Mouse (Mus musculus) brain, embryonic 14.5 days (tissue): ENCODE measurements at regions not wholly inside any gene's neighbourhood (a gene's known extent, or its start where the extent isn't known, plus 50 kb on each side); places are given as distances from the start of the nearest gene placed in this dataset.

ENCODE experiments used
- DNase-seq: peaks from one replicate; pipeline ENCODE4 v3.0.0-alpha.2; 2011; ENCODE audit warnings: low read depth
- CTCF ChIP-seq: fragments of 200-500 bp; IDR thresholded peaks from 2 replicates; pipeline ENCODE4 v1.5.1; 2012; ENCODE audit warnings: inconsistent platforms, mild to moderate bottlenecking, moderate library complexity, borderline replicate concordance; ENCODE audit not compliant: insufficient read depth, insufficient read length; ENCODE audit errors: extremely low read depth
- POLR2A ChIP-seq: fragments of 200-500 bp; IDR thresholded peaks from 2 replicates; pipeline ENCODE4 v1.6.1; 2012; ENCODE audit warnings: mild to moderate bottlenecking, inconsistent platforms, borderline replicate concordance; ENCODE audit not compliant: poor library complexity, insufficient read depth, insufficient read length, severe bottlenecking; ENCODE audit errors: extremely low read depth

DNA sequence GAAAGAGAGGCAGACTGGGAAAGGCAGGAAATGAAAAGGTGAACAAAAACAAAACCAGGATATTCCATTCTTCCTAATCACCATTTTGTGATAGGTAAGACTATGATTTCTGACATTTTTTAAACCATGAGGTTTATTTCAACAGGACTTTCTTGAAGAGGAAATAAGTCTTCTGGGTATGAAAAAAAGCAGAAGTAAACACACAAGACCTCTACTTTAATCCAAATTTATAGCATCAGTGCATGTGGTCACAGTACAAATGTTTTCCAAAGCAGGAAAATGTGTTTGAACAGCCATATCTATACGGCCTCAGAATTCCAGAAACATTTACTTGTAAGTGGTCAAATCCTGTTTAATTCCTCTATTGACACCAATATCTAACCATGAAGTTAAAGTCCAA is 453.7 kb upstream of the Cylc2 start:
- TF ChIP-seq POLR2A: no peak
- no peak for TF ChIP-seq CTCF

DNA sequence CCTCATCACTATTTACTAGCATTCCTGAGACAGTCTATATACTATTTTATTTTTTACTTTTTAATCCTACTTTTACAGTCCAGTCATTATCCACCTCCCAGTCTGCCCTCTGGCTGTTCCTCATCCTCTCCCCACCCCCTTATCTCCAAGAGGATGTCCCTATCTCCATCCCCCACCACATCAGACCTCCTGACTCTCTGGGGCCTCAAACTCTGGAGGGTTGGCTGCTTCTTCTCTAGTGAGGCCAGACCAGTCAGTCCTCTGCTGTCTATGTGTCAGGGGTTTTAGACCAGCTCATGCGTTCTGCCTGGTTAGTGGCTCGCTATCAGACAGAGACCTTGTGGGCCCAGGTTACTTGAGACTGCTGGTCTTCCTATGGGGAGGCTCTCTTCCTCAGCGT is 452.6 kb upstream of the Cylc2 start:
- no peak for TF ChIP-seq POLR2A
- TF ChIP-seq CTCF: no peak
- DNase-seq: no peak

More for the DNA sequence above, 453.7 kb upstream of the Cylc2 start:
- no peak for DNase-seq

DNA sequence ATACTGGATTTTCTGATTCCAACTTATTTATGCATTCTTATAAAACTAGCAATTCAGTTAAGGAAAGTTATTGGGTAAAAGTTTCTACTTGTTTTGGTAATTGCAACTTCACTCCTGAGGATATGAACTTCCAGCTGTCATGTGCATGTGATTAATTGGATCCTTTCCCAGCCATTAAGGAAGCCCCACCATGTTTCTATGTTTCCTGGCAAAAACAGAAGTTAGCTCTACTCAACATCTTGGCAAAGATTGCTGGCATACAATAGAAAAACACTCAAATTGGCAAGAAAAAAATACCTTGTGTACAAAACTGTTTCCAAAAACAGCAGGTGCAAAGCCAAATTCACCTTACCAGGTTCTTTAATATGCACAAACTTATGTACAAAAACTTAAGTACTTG is 444.0 kb upstream of the Cylc2 start:
- DNase-seq: peak; percentile 53
- no peak for TF ChIP-seq POLR2A
